Mouse (Mus musculus): ENCODE results near the gene Tmem117. TPM values are rescaled to one million over a fixed set of nuclear protein-coding genes. Genes with fewer than 3 reads are reported as not detected.

Gene Tmem117
- total and polyA plus RNA-seq, 3 experiments: not detected

GRCm38 (mm10) chr15:94927986-94928385 lies 299.0 kb downstream of the Tmem117 start:
- Histone ChIP-seq H3K36me3 (ENCODE audit: control insufficient read depth in 1 of 2, insufficient read depth in 2 of 2, low read length in 2 of 2) (no peaks in the 10 kb centered on the region), H3K27me3 (ENCODE audit: control insufficient read depth in 1 of 2, insufficient read depth in 2 of 2, low read length in 2 of 2) (no peaks in the 10 kb centered on the region), H3K27ac (ENCODE audit: control insufficient read depth, low read depth, low read length) (no peak overlapping the region), H3K9ac (ENCODE audit: control insufficient read depth, low read depth, low read length, poor library complexity, severe bottlenecking) (no peak overlapping the region), H3K4me3 (ENCODE audit: control insufficient read depth in 1 of 2, insufficient read depth in 1 of 2, low read depth in 2 of 2, low read length in 2 of 2) (no peak overlapping the region), H3K79me2 (ENCODE audit: control insufficient read depth, insufficient read depth, low read length, poor library complexity) (no peaks in the 10 kb centered on the region), H3K9me3 (replicated peaks; ENCODE audit: insufficient read depth, low read length) (no peaks in the 10 kb centered on the region), H3K4me1 (ENCODE audit: control insufficient read depth in 1 of 2, insufficient read depth in 2 of 2, low read length in 2 of 2) (no peaks in the 10 kb centered on the region)
- DNase-seq (ENCODE audit: low read depth, low spot score): no peak
- TF ChIP-seq RCOR1 (IDR thresholded peaks at IDR 0.05; ENCODE audit: low read depth, low read length) (no peak), TBP (IDR thresholded peaks at IDR 0.05; ENCODE audit: low read depth, low read length) (no peak), ZC3H11A (IDR thresholded peaks at IDR 0.05; ENCODE audit: low read depth, low read length) (no peak), POLR2AphosphoS5 (IDR thresholded peaks at IDR 0.05; ENCODE audit: borderline replicate concordance, low read depth, low read length) (no peak), ETS1 (IDR thresholded peaks at IDR 0.05; ENCODE audit: low read depth, low read length) (no peak), MAX (IDR thresholded peaks at IDR 0.05; ENCODE audit: low read length) (no peak)

GRCm38 (mm10) chr15:94930743-94931142 lies 301.7 kb downstream of the Tmem117 start:
- Histone ChIP-seq H3K36me3 (ENCODE audit: control insufficient read depth in 1 of 2, insufficient read depth in 2 of 2, low read length in 2 of 2) (no peaks in the 10 kb centered on the region), H3K79me2 (ENCODE audit: control insufficient read depth, insufficient read depth, low read length, poor library complexity) (no peaks in the 10 kb centered on the region), H3K4me3 (ENCODE audit: control insufficient read depth in 1 of 2, insufficient read depth in 1 of 2, low read depth in 2 of 2, low read length in 2 of 2) (no peak overlapping the region), H3K9ac (ENCODE audit: control insufficient read depth, low read depth, low read length, poor library complexity, severe bottlenecking) (no peak overlapping the region), H3K9me3 (replicated peaks; ENCODE audit: insufficient read depth, low read length) (no peaks in the 10 kb centered on the region), H3K27ac (ENCODE audit: control insufficient read depth, low read depth, low read length) (no peak overlapping the region), H3K27me3 (ENCODE audit: control insufficient read depth in 1 of 2, insufficient read depth in 2 of 2, low read length in 2 of 2) (no peaks in the 10 kb centered on the region), H3K4me1 (ENCODE audit: control insufficient read depth in 1 of 2, insufficient read depth in 2 of 2, low read length in 2 of 2) (no peaks in the 10 kb centered on the region)
- DNase-seq (ENCODE audit: low read depth, low spot score): no peak
- TF ChIP-seq POLR2A (IDR thresholded peaks at IDR 0.05; ENCODE audit: control insufficient read depth in 1 of 2, insufficient read depth in 1 of 2, low read depth in 1 of 2, low read length in 2 of 2, poor library complexity in 1 of 2) (no peak), JUND (IDR thresholded peaks at IDR 0.05; ENCODE audit: low read depth, low read length) (no peak), MYB (IDR thresholded peaks at IDR 0.05; ENCODE audit: low read depth, low read length) (no peak), ELF1 (IDR thresholded peaks at IDR 0.05; ENCODE audit: low read depth, low read length) (no peak), TBP (IDR thresholded peaks at IDR 0.05; ENCODE audit: low read depth, low read length) (no peak), MEF2A (IDR thresholded peaks at IDR 0.05; ENCODE audit: extremely low read depth, insufficient replicate concordance, low read depth, low read length, poor library complexity, severe bottlenecking) (no peak), NELFE (IDR thresholded peaks at IDR 0.05; ENCODE audit: low read depth, low read length) (no peak), MYC (IDR thresholded peaks at IDR 0.05; ENCODE audit: low read depth, low read length) (no peak), ZNF384 (IDR thresholded peaks at IDR 0.05; ENCODE audit: low read depth, low read length) (no peak), MAZ (IDR thresholded peaks at IDR 0.05; ENCODE audit: low read depth, low read length) (no peak), E2F4 (IDR thresholded peaks at IDR 0.05; ENCODE audit: borderline replicate concordance, low read depth, low read length) (no peak), POLR2AphosphoS2 (IDR thresholded peaks at IDR 0.05; ENCODE audit: low read length) (no peak), CTCF (IDR thresholded peaks at IDR 0.05 in 2 of 3, conservative IDR thresholded peaks at IDR 0.05 in 1 of 3; ENCODE audit: control insufficient read depth in 1 of 3, insufficient read depth in 1 of 3, low read depth in 2 of 3, low read length in 3 of 3, poor library complexity in 1 of 3, severe bottlenecking in 1 of 3) (no peak), CHD2 (IDR thresholded peaks at IDR 0.05; ENCODE audit: low read length) (no peak), RAD21 (IDR thresholded peaks at IDR 0.05; ENCODE audit: low read depth, low read length) (no peak), KAT2A (conservative IDR thresholded peaks at IDR 0.05; ENCODE audit: low read depth, low read length) (no peak), TAL1 (IDR thresholded peaks at IDR 0.05; ENCODE audit: low read length) (no peak), ZC3H11A (IDR thresholded peaks at IDR 0.05; ENCODE audit: low read depth, low read length) (no peak), ETS1 (IDR thresholded peaks at IDR 0.05; ENCODE audit: low read depth, low read length) (no peak), GABPA (IDR thresholded peaks at IDR 0.05; ENCODE audit: low read depth, low read length) (no peak)
